Mouse (Mus musculus) brain, adult 2 months (tissue): ENCODE data around the gene B230118H07Rik.

Experiments
- DNase-seq: peaks from one replicate; pipeline ENCODE4 v3.0.0; 2011; ENCODE audit warnings: low read depth, low spot score

The B230118H07Rik gene

DNA sequence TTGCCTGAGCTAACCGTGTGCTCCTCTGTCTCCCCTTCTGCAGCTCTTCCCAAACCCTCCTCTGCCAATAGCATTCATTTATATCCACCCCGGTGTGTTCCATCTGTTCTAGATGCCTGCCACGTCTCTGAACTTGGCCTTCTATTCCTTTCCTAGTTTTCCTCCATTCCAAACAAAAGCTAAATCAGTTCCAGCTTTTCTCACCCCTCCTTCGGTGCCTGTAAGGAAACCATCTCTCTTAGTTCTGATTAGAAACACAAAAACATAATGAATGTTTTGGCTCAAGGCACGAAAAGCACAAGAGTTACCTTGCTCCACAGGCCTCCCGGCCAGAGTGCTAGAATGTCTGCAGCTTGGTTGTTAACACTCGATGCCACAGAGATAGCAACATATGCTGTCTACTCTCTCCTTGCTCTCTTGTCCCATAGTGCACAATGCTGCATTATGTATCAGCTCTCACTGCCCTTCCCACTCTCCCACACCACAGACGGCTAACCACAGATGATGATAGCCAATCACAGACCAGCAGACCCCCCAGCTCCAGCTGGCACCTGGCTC lies at the start of gene B230118H07Rik, which contains the start of gene Rag1:
B230118H07Rik (minus strand) TSS at position 419 of the 558 bp plus-strand sequence.
Rag1 (minus strand) TSS at position 388 of the 558 bp plus-strand sequence.
- DNase-seq: peak; percentile 97

DNA sequence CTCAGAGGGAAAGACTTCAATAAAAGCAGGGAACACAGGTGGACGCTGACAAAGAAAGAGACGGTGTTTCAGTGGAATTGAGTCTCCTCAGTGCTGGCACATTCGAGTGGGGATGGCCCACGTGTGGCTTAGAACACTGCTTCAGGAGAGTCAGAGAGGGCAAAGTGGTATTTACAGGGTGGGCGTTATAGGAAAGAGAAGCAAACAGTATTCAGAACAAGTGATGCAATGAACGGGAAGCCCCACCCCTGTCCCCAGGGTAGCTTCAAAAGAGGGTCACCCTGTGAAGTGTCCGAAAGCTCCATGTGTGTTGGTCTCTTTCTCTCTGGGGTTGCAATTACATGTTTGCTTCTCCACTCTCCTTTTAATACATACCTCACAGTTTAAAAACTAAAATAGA lies 46.3 kb upstream of the B230118H07Rik start:
- no peak for DNase-seq

- peak; percentile 66 for DNase-seq
Measured at GRCm38 (mm10) chr2:101693577-101694215, 44.4 kb upstream of the B230118H07Rik start.

DNA sequence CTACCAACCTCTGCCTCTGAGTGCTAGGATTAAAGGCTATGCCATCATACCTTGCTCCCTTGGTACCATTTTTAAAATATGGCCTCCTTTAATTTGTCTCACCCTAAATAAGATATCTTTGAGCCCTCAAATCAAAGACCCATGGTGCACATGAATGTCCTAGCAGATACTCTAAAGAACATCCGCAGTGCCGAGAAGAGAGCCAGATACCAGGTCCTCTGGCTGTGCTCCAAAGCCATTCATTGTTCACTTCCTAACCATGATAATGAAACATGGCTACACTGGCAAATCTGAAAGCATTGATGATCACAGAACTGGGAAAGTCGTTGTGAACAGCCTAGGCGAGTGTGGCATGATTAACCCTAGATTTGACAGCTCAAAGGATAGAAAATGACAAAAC lies 43.7 kb upstream of the B230118H07Rik start:
- DNase-seq: no peak

DNA sequence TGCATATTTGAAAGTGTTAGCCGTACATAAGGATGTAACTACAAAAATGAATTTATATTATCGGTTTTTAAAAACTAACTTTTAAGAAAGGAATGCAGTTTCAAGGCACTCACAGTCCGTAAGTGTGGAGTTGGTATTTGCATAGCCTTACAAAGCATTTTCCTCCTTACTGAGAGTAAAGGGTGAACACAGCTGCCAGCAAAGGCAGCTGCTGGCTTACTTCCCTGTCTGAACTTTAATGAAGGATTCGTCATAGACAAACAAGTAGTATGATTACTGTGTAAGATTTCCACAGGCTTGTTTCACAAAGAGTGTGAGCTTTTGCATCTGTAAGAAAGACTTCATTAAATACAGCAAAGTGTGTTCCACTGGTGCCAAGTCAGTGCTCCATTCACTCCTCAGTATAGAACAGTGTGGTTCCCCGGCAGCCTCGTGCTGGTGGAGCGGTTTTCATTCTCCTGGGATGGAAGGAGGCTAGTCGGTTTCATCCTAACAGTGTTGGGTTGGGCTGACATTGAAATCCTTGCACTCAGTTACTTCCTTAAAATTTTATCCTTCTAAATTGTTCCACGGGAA lies 41.0 kb upstream of the B230118H07Rik start:
- no peak for DNase-seq

DNA sequence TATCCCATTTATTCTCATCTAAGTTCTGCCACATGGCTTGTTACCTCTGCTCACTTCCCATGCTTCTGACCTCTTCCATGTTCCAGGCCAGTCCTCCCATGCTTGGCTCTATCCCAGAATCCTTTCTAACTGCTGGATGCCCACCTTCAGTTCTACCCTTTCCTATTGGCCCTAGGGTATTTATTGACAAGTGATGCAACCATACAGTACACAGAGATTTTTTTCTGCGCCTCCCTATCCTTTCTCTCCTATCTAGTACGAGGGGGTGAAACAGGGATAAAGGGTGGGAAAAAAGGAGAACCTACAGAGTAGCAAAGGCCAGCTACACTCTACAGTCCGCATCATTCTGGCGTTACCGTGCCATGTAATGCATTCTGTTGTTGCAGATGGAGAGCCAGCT lies 38.7 kb upstream of the B230118H07Rik start:
- peak; percentile 22 for DNase-seq

- DNase-seq: peak; percentile 37
Measured at GRCm38 (mm10) chr2:101684421-101684820, 35.1 kb upstream of the B230118H07Rik start.

DNA sequence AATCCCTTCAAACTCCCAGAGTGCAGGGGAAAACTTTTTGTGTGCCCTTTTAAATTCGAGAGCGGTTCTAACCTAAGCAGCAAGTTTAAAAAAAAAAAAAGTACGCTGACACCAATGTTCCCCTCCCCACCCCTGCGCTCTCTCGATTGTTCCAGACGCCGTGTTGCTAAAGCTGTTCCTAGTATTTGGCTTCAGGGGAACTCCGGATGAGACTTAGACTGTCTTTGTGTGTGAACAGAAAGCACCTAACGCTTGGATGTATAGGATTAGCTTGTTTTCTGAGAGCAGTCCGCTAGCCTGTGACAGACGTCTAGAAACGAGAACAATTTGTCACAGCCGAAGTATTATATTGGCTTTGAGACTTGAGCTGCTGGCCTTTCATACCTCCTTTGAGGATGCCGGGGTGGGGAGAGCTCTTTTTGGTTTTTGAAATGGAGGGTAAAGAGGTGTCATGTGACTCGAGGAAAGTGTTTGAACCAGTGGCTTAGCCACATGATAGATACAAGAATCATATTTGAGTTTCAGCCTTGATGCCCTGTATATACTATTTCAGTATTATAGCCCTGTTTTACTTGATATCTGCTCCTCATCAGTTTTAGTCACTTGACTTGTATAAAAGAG lies 29.9 kb upstream of the B230118H07Rik start:
- peak; percentile 30 for DNase-seq

DNA sequence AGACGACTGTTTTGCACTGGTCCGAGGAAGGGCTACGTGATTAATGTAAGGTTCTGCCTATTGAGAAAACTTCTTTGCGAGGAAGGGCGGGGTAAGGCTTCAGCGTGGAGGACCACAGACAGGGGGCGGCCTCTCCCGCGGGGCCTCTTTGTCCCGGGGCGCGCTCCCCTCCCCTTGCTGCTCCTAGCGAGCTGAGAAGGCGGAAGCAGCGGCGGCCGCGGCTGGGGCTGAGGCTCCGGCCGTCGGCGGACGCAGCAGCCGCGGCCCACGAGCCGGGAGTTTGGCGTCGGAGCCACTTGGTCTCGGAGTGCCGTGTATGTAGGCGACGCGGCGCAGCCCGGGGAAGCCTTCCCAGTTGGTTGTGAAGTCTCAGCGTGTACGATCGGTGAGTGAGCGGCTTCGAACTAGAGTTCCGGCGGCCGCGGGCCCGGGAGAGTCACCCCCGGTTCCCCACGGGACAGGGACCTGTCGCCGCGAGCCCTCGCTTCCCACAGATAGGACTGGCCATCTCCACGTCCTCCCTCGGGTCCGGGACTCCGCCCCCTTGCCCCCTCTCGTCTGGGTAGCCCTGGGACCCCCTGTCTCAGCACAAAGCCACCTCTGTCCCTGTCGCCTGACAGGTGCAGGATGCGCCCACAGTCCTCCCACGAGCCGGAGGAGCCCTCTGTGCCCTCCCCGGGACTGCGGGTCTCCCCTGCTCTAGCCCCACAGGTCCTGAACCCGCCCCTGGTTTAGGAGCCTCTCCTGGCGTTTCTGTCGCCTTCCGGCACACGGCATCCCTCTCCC lies 29.1 kb upstream of the B230118H07Rik start, which contains the start of gene Traf6:
Traf6 (plus strand) TSS at position 194 of the 786 bp plus-strand sequence.
- DNase-seq: peak; percentile 90

DNA sequence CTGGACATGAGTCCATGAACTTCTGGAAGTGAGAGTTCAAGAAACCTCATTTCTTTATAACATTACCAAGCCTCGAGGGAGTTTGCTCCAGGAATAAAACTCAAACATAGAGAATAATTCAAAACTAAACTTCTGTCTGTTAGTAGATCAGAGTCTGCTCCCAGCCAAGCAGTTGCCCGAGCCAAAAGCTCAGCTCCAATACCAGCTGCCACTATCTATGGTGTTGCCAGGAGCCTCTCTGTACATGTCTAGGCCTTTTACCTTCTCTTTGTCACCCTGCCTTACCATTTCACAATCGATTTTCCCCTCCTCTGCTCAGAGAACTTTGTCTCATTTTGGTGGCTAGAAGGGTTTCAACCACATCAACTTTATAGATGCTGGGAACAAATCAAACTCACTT lies 24.2 kb upstream of the B230118H07Rik start:
- DNase-seq: peak; percentile 56

DNA sequence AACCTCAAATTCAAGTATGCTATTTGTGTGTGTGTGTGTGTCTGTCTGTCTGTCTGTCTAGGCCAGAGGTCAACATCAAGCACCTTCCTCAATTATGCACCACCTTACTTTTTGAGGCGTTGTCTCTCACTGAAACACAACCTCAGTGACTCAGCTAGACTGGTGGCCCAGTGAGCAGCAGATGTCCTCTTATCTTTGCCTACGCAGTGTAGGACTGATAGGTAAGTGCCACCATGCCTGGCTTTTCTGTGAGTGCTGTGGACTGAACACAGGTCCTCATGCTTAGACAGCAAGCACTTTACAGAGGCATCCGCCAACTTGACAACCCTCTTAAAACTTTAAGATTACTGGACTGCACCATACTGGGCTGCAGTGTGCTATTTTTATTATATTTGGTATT lies 19.4 kb upstream of the B230118H07Rik start:
- DNase-seq: no peak

GRCm38 (mm10) chr2:101665703-101666092 lies 16.4 kb upstream of the B230118H07Rik start:
- no peak for DNase-seq

GRCm38 (mm10) chr2:101665058-101665702 lies 15.8 kb upstream of the B230118H07Rik start:
- peak; percentile 96 for DNase-seq

GRCm38 (mm10) chr2:101660536-101660935 lies 11.2 kb upstream of the B230118H07Rik start:
- DNase-seq: peak; percentile 26

DNA sequence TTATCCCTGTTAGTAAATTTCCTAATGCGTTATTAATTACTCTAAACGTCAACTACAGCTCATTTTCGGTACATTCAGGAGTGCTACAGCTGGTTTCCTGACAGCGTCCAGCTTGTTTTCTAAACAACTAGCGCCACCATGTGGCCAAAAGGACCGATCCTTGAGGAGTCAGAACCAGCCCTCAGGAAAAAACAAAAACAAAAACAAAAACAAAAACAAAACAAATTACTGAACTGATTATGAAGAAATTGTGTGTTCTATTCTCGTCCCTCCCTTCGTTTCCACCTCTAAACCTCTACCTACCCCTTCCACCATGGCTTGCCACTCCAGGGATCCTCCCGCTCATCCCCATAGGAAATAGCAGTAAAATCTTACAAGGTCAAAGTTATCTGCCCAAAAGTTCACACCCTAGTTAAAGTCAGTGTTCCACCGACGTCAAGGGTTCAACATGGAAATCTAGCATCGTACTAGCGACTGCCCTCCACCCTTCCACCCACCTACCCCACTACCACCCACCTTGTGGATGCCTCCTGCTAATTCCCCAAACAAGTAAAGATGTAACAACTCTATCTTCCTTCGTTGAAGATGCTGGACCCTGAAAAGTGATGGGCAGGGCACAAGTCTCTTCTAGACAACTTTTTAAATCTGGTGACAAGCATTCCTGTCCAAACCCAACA lies 3.7 kb upstream of the B230118H07Rik start:
- DNase-seq: peak; percentile 94

DNA sequence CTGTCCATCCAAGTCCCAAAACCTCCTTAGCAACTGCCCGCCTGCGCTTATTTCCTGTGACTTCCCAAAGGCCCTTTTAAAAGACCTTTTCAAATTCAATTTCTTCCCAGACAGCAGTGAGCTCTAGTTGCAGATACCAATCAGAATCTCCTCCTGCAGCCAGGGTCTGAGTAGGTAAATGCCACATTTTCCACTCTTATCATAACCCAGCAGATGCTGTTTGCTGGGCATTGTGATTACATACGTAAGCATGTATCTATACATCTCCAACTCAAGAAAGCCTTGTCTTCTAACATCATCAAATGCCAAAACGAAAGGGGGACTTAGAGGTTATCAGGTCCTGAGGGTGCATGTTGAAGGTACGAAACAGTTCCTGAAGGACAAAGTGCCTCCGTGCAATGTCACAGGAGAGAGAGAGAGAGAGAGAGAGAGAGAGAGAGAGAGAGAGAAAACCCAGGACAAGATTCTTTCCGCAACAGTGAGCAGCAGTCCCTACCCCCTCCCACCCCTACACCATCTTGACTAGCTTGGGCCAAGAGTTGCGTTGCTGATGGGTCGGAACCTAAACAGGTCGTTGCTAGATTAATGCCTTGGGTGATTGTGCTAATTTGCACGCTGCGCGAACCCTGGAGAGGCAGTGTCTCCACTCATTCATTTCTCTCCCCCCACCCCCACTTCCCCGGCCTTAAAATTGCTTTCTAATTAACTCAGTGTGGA lies 3.0 kb upstream of the B230118H07Rik start:
- peak; percentile 49 for DNase-seq

DNA sequence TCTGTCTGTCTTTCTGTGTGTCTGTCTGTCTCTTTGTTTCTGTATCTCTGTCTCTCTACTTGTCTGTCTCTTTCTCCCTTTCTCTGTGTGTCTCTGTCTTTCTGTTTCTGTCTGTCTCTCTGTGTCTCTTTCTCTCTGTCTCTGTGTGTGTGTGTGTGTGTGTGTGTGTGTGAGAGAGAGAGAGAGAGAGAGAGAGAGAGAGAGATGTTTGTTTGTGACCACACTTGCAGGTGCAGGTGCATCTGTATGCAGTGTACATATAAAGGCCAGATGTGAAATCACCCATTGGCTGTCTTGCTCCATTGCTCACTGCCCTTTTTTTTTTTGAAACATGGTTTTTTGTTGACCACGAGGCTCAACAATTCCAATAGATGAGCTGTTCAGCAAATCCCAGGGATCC lies 1.1 kb upstream of the B230118H07Rik start:
- no peak for DNase-seq

DNA sequence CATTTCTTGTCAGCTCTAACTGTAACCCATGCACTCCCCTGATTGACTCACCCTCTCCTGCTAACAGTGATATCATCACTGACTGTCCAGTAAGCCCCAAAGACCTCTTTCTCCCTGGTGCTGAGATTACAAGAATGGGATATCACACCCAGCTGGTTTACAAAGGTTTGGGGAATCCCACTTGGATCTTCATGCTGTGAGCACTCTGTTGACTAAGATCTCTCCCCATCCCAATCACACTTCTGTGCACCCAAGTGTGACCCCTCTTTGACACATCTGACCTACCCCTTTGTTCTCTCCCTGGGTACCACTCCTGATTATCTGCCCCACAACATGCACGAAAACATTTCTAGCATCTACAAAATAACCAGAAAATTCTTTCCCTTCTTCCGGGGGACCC lies 971 bp downstream of the B230118H07Rik start:
- DNase-seq: no peak

GRCm38 (mm10) chr2:101645841-101646240 lies 3.5 kb downstream of the B230118H07Rik start:
- DNase-seq: no peak

GRCm38 (mm10) chr2:101639840-101640350 lies 9.4 kb downstream of the B230118H07Rik start:
- no peak for DNase-seq
